Mouse (Mus musculus) retina, postnatal 1 day (tissue): ENCODE results near the gene Pcbp4.
A peak's percentile ranks its signal among the peaks of the same experiment; 100 is the strongest.

ENCODE experiments used
- DNase-seq: peaks from one replicate; pipeline ENCODE4 v3.0.0-alpha.2; 2012

Gene Pcbp4

DNA sequence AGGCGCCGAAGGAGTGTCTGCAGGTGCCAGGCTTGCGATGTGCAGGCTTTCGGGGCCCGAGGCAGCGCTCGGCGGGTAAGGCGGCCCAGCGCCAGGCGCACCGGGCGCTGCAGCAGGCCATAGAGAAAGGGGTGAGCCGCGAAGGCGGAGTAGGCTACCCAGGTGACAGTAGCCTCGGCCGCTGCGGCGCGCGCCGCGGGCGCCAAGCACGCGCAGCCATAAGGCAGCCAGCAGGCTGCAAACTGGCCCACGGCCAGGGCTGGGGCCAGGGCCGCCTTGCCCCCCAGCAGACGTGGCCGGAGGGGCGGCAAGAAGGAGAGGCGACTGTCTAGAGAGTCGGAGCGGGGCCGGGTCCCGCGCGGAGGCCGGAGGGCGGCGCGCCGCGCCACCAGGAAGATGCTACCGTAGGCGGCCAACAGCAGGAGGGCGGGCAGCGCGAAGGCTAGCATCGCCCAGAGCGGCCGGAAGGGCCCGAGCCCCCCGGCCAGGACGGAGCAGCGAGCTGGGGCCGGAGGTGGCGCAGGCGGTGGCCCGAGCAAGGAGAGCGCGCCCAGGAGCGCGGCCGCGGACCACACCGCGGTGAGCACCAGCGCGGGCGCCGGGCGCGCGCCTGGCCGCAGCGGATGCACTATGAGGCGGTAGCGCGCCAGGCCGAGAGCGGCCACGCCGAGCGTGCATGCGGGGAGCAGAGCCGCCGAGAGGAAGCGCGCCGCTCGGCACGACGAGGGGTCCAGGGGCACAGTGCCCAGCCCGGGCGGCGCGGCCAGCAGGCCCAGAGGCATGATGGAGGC is 11.9 kb downstream of the Pcbp4 start:
- peak; percentile 87 for DNase-seq

DNA sequence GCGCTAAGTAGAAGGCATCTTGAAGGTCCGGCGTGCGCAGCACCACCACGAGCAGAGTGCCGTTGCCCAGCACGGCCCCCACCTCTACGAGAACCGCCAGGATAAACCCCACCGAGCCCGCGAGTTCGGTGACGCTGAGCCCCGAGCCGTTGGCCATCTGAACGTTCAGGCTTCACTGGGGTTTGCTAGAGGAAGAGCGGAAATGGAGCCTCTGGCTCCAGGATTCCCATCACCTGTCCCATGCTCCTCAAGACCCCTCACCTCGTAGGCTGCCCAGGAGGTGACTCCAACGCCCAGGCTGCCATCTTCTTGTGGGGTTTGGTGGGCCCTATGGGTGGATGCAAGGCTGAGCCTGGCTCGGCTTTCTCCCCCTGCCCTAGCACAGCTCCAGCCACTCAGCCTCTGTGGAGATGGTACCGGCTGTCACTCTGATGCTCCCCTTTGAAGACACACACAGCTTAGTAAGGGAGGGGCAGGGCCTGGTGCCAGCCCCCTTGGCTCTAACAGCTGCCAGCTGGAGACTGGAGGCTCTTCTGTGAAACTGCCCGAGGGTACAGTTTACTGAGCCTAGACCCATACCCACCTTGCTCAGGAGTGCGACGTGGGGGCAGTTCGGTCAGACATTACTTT is 12.6 kb downstream of the Pcbp4 start, which contains the start of gene Gpr62:
Gene Gpr62 (minus strand): TSS at position 368 of the 630 bp plus-strand sequence.
- peak; percentile 84 for DNase-seq

- no peak for DNase-seq
These were observed 13.6 kb downstream of the Pcbp4 start for GRCm38 (mm10) chr9:106466721-106467120.

DNA sequence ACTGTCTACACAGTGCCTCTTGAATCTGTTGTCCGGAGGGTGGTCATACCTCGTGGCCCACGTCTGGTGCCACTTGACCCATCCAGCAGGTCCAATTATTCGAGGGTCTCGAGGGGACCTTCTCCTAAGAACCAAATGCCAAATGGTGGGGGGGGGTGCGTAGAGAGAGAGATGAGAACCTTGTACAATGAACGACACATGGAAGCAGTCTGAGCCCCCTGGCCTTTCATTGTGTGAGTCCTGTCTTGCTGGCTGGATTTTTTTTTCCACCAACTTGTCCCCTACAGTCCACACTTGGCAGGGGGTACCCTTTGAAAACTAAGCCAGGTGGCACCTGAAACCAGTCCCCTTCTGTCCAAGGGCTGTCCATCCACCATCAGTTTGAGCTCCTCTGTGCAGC is 14.7 kb downstream of the Pcbp4 start:
- no peak for DNase-seq

- DNase-seq, result no peak
These were observed 16.2 kb downstream of the Pcbp4 start for GRCm38 (mm10) chr9:106469317-106469716.

GRCm38 (mm10) chr9:106469776-106470175 is 16.7 kb downstream of the Pcbp4 start:
- DNase-seq, result no peak

DNA sequence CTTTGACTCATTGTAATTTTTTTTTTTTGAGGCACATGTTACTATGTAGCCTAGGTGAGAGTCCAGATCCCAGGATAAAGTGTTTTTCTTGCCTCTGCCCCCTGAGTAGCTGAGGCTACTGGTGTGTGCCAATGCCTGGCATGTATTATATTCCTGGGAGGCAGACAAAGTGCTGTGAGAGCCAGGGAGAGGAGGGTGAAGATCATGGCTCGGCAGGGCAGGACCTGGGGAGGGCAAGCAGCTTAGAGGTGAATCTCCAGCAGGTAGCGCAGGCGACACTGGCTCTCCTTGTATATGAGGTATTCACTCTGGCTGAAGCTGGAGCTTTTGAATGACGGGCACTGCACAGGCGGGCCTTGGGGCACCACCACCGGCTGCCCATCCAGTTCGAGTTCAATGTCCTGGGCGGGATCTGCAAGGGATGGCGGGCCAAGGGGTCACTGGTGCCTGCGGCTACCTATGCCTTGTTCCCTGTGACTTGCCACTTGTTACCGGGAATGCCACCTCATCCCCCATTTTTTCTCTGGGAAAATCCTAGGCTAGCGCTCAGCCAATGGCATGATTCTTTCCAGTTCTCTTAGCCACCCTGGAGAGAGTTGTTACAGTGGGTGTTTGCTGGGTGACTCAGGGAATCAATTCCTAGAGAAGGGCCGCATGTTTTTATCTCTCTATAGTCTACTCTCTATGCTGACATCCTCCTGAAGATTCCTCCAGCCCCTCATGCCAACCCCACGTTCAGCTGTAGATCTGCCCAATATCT is 18.1 kb downstream of the Pcbp4 start:
- no peak for DNase-seq

- peak; percentile 92 for DNase-seq
These were observed 18.8 kb downstream of the Pcbp4 start for GRCm38 (mm10) chr9:106471892-106472291.

DNA sequence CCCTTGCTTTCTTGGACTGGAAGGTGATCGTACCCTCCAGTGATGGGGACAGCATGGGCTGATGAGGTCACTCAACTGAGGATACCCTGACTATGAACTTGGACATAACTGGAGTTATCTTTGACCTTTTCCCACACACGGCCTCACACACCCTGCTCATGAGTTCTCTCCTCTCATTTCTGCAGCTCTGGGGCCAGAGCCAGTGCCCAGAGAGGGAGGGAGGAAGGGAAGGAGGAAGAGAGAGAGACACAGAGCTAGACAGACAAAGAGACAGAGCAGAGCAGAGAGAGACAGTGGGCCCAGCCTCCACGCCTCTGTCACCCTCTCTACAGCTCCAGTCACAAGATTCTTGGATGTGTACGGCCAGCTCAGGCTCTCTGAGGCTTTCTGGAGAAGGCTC is 19.2 kb downstream of the Pcbp4 start:
- no peak for DNase-seq

DNA sequence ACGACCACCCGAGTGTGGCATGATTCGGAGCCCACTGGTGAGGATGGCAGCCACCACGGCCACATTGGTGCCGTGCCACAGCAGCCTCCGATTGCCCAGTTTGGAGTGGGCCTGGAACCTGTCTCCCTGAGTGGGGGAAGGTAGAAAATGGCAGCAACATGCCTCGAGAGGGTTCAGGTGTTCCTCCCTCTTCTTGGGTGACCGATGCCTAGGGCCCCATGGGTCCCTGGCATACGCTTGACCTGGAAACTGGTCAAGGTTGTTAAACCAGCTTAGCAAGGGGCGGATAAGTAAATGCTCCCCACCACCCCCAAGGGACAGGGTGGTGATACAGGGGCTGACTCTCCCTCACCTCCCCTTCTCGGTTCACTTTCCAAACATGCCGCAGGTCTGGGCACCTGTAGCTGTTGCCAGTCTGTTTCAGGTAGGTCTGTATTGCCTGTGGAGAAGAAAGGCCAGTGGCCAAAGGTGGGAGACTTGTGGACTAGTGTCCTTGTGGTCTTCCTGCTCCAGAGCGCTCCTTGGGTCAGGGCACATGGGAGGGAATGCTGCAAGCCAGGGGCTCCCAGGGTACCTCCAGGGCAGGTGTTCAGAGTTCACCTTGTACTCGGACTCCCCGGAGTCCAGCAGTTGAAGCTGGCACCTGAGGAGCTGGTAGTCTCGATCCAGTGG is 20.1 kb downstream of the Pcbp4 start:
- no peak for DNase-seq

GRCm38 (mm10) chr9:106473753-106474105 is 20.6 kb downstream of the Pcbp4 start:
- no peak for DNase-seq

GRCm38 (mm10) chr9:106474456-106474855 is 21.4 kb downstream of the Pcbp4 start:
- DNase-seq, result peak; percentile 86

- DNase-seq, result no peak
These were observed 22.0 kb downstream of the Pcbp4 start for GRCm38 (mm10) chr9:106475046-106475445.

DNA sequence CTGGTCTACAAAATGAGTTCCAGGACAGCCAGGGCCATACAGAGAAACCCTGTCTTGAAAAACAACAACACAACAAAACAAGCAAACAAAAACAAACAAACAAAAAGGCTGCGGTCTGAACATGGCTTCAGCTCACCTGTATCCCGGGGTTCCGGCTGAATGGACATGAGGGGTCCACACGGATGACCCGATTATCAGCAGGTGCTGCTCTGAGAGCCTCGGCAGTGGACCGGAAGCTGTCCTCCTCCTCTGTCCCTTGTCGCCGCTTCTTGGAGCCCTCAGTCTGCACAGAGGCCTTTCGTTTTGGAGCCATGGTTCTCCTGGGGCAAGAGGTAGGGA is 22.5 kb downstream of the Pcbp4 start, which contains the start of gene Rrp9:
Gene Rrp9 (plus strand): TSS at position 301 of the 339 bp plus-strand sequence.
- no peak for DNase-seq

DNA sequence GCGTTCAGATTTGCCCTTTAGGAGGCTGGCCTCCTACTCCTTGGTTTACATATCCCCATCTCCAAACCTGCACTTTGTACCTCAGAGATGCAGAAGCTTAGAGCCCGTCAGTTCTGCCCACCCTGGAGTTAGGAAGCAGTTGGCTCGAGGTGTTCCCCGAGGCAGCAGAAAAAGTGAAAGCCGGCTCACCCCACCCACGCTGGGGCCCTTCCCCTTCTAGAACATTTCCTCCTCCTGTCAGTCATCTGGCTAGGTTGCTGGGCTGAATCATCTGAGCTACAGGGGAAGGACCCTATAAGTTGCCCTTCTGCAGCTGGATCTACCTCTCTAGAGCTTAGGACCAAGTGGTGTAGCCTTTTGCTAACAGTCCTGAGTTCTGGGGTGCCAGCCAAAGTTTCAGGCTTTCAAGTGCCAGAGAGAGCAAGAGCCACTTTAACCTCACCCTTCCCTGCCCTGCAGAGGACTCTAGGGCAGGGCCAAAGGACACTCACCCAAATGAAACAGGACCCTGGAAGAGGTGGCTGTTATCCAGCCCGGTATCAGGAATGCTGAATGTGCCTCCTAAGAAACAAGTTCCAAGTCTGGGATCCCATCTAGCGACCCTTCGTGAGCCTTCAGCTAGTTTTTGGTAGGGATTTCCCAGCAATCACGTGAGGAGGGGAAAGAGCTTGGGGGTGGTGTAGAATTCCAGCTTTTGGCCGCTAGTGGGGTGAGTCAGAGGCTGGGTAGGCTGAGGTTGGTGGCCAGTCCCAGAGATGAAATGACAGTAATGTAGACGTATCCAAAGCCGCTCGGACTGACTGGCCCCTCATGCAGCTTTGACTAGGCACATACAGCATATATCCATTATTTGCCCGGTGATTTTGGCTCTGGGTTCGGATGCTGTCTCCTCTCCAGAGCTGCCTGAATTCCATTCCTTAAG is 23.2 kb downstream of the Pcbp4 start:
- no peak for DNase-seq

GRCm38 (mm10) chr9:106476924-106477484 is 23.9 kb downstream of the Pcbp4 start, which contains the start of gene Parp3:
Parp3 (minus strand) TSS chr9:106476949.
- peak; percentile 100 for DNase-seq

DNA sequence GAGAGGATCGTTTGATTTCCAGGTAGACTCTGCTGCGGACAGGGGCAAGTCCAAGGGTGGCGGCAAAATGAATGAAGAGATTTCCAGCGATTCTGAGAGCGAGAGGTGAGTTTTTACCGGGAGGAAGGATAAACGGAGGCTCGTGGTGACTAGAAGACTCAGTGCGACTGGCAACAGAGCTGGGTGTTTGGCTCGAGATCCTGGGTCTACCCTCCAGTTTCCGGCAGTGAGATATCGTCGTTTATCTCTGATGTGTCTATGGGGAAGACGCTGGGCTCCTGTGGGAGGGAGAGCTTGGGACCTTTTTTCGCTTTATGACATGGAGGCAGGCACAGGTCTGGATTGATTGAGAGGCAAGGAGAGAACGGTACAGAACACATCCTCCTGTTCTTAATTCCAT is 24.6 kb downstream of the Pcbp4 start:
- DNase-seq, result no peak

GRCm38 (mm10) chr9:106478101-106478500 is 25.0 kb downstream of the Pcbp4 start:
- DNase-seq, result no peak

GRCm38 (mm10) chr9:106480541-106480940 is 27.4 kb downstream of the Pcbp4 start:
- no peak for DNase-seq

DNA sequence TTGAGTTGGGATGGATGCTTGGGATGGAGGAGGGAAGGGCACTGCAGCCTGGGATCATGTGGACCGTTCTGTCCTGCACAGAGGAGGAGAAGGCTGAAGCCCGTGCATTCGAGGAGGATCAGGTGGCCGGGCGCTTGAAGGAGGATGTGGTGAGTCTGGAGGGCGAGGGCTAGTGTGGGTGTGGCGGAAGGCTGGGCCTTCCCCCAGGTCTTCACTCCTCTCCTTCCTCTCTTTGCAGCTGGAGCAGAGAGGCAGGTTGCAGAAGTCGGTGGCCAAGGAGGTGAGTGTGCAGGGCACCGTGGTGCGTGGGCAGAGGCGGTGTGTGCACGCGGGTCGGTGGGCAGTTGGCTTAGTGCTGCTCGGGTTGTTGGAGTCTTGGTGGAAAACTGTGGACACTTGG is 28.0 kb downstream of the Pcbp4 start:
- DNase-seq, result no peak

GRCm38 (mm10) chr9:106481676-106482075 is 28.6 kb downstream of the Pcbp4 start:
- DNase-seq, result no peak
